Mouse (Mus musculus): Measurements from ENCODE around the gene Hdac11. TPM values are rescaled to one million over a fixed set of nuclear protein-coding genes. Genes with fewer than 3 reads are reported as not detected.

Hdac11 gene
- total RNA-seq, 1 experiment from 2014 or later: 3.7 TPM

Other genes starting within 250 kb of the Hdac11 start
- 4.0 and 13.9 TPM in 2 replicates for gene Iqsec1, start 168.0 kb upstream of the Hdac11 start, total RNA-seq (2017)
- 133 and 208 TPM in 2 replicates for gene Nup210, start 39.8 kb upstream of the Hdac11 start, total RNA-seq (2017)
- not detected in 2 replicates for gene Fbln2, start 55.8 kb downstream of the Hdac11 start, total RNA-seq (2017)

All from common myeloid progenitor, adult 5-6 weeks (primary cell).